Mouse (Mus musculus) liver, postnatal 0 days (tissue): Measurements from ENCODE around the gene Retsat.

Experiments
- CTCF ChIP-seq: sonication (generic); IDR thresholded peaks from 2 replicates; pipeline ENCODE4 v1.5.1; 2016; ENCODE audit warnings: antibody characterized with exemption, low read depth
- EP300 ChIP-seq: IDR thresholded peaks from 2 replicates; pipeline ENCODE4 v1.6.1; 2016; ENCODE audit warnings: antibody characterized with exemption, low read depth, mild to moderate bottlenecking

DNA sequence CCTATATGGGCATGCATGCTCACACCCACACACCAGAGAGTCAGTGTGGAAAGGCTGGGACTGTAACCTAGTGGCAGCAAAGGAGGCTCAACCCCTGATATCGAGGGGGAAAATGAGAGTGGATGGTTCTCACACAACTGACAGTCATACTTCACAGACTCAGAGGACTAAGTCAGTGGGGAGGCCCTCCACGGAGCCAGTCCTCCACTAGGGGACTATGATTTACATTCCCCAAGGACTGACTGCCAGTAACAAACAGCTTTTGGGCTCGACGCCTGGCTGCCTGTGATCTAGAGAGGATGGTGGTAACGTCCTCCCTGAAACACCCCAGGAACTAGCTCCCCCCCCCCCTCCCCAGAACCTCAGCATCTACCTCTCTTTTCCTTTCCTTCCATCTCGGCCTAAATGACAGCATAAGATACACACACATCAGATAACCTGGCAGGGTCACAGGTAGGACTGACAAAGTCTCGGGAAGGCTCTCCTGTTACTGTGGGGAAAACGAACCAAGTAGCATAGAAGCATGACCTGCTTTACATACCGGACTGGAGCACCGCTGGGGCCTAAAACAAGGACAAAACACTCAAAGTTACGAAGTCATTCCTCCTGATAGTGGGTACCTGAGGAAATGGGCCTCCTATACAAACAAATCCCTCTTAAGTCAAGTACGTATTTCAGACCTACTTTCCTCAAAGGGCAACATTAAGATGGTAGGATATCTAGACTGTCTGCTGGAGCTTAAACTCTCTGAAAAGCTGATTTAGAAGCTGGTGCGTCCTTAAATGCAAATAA is 996 bp upstream of the Retsat start:
- TF ChIP-seq CTCF (0 out of 2 replicates have a peak, but pooled peaks have one; percentile 24), EP300 (no peak)
